Mouse (Mus musculus): ENCODE data around the gene Zfp568.
"Not testable (repeated sequence)": the region's sequence is repeated elsewhere in the genome, so short reads cannot be mapped to it uniquely, and the experiment has no call there.

The Zfp568 gene

DNA sequence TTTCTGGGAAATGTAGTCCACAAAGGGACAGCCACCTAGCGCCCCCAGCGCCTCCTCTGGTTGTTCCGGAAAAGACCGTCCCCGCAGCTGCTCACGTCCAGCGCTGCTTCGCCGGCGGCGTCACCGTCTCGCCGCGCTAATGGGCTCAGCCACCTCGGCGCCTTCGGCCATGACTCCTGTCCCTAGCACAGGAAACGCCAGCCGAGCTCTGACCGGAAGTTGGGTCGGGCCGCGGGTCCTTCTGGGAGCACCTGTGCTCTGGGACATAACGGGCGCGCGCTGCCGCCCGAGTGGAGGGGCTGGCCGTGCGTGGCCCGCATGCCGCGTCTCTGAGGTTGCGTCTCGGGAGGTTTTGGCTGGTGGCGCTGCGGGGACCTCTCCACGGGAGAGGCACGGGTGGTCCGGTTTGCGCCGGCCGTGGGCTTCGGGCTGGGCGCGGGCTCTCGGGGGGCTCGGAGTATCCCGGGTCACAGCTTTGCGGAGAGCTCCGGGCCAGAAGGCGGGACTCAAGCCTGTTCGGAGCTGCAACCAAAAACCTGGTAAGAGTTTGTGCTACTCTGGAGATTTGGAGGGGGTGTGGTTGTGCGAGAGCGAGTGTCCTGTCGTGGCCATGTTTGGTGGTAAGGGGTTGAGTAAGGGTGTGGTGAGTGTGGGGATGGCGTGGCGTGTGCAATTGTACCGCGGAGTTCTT is at the start of gene Zfp568:
TSS of gene Zfp568 (plus strand) at position 266 of the 691 bp plus-strand sequence.
- DNase-seq: peak; percentile 89

GRCm38 (mm10) chr7:29938856-29939255 is 44.9 kb upstream of the Zfp568 start:
- DNase-seq: no peak

DNA sequence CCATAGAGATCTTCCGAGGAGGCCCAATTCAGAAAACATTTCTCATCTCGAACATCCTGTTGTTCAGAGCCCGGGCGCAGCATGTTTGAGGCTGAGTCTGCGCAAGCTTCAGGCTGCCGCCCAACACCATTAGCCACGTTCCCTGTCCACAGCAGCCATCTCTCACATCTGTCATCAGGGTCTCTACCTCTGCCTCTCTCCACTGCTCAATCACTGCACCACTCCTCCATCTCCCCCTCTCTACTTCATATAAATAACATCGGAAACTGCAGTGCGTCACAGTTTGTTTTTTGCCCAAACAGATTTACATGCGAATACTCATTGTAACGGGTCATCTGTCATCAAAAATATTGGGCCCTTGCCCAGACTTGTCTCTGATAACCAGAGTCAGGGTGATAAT is 42.7 kb upstream of the Zfp568 start:
- no peak for DNase-seq

DNA sequence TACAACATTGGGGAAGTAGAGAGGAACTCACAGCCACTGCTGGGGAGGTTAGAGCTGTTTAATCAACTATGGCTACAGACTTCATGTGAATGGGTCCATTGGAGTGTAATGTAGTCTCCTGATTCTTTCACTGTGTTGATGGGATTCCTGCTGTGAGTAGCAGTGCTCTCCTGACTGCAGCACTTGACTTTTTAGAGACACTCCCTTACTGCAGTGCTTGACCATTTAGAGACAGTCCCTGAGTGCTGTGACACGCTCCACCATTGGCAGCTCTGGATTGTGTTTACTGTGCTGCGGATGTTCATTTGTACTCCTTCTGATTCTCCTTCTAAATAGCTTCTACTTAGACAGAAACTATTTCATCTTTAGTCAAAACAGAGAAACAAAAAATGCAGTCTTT is 41.0 kb upstream of the Zfp568 start:
- DNase-seq: no peak

DNA sequence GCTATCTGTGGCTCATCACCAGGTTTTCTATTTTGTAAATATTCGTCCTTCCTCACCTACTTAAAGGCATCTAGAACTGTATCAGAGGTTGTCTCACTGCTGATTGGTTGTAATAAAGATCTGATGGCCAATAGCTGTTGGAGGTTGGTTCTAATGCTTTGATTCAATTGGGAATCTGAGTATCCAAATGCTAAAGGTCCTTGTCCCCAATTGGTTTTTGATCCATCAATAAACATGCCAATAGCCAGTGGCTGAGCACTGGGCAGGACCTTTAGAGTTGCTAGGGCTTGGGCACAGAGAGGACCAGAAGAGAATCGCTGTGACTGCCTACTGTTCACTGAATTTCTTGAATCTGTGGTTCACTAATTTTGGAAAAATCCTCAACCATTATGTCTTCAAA is 40.0 kb upstream of the Zfp568 start:
- DNase-seq: no peak

DNA sequence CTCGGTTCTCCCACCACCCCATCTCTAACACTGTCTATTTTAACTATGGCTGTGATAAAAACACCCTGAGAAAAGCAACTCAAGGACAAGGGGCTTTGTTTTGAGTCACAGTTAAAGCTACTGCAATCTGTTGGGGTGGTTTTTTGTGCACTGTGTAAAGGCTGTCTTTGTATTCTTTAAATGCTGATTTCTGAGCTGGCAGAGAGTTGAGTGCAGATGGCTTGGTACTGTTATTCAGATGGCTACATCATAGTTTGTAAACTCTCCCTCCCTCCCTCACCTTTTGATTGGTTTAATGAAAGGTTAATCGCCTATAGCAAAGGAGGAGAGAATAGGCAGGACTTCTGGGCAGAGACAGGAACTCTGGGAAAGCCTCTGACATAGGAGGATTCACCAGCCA is 39.6 kb upstream of the Zfp568 start:
- no peak for DNase-seq

- no peak for DNase-seq
These were observed 30.7 kb upstream of the Zfp568 start for GRCm38 (mm10) chr7:29953086-29953485.

- peak; percentile 69 for DNase-seq
These were observed 30.0 kb upstream of the Zfp568 start, which contains the start of gene Zfp74 for GRCm38 (mm10) chr7:29953513-29954401. Gene Zfp74 (minus strand): TSS chr7:29954089.

- DNase-seq: peak; percentile 12
These were observed 29.0 kb upstream of the Zfp568 start for GRCm38 (mm10) chr7:29954731-29955130.

- DNase-seq: no peak
These were observed 27.5 kb upstream of the Zfp568 start for GRCm38 (mm10) chr7:29956257-29956656.

GRCm38 (mm10) chr7:29958125-29958724 is 25.5 kb upstream of the Zfp568 start:
- DNase-seq: no peak

DNA sequence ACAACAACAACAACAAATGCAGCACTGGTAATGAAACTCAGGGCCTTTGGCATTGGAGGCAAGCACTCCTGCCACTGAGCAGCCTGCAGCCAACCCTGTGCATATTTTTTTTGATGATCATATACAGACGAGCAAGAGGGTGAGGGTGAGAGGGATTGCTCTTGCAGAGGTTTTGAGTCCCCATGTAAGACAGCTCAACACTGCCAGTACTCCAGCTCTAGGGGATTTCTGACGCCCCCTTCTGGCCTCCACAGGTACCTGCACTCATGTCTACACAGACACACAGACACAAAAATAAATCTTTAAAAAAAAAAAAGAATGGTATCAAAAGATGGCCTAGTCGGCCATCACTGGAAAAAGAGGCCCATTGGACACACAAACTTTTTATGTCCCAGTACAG is 24.8 kb upstream of the Zfp568 start:
- DNase-seq: no peak

DNA sequence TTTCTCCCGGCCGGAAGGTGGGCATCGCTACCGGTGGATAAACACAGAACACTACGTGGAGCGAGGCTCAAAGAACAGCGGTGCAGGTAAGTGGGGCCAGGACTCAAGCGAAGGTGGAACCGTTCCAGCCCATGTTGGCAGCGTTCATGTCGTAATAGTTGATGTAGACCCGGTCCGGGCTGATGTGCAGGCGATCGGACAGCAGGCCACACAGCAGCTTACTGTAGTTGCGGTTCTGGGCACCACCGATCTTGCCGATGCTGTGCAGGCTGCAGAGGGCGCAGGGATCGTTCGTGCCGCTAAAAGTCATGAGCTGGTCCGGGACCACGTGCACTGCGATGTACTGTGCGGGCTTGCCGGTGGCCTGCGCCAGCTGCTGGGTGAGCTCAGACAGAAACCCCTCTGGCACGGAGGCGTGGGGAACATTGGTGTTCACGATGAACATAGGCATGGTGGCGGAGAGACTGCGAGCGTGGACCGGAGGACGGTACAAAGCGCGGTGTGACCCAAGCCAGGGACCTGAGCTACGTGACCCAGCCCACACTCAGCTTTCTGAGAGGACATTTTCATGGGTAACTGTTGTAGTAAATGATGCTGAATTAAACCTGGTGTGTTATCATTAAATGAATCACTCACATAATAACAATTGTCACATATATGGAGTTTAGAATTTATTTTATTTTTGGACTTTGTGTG is 18.5 kb upstream of the Zfp568 start:
- not testable (repeated sequence) for DNase-seq

DNA sequence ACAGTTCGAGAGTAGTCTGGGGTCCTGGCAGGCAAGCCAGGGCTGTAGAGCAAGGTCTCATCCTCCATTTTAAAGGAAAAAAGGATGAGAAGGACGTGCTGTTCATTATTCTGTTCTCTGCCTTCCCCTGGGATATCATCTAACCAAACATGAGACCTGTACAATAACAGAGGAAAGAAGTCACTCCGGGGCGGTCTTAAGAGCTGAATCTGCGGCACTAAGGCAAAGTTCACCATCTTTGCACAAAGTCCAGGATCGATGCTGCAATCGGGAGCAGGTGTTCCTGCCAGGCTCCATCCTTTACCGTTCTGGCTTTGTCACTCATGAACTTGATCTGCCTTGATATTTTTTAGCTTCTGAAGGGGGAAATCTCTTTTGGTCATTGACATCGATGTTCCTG is 13.1 kb upstream of the Zfp568 start:
- DNase-seq: no peak

DNA sequence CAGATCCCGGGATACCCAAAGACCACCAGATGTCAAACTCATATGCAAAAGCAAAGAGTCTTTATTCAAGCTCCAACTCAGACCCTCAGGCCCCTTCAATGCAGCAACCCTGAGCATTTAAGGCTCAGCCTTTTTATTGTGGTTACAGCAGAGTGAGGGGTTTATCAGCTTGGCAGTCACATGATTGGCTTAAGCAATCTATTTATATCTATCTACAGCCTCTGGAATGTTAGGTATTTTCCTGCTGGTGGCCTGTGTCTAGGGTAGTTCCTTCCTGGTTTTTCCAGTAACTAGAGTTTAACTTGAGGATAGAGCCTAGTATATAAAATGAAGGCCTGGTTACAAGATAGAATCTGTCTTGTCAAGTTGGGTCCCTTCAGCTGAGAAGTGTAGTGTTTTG is 3.0 kb upstream of the Zfp568 start:
- DNase-seq: no peak

- DNase-seq: no peak
These were observed 2.3 kb upstream of the Zfp568 start for GRCm38 (mm10) chr7:29981455-29981854.

GRCm38 (mm10) chr7:29981860-29982259 is 1.9 kb upstream of the Zfp568 start:
- no peak for DNase-seq

- no peak for DNase-seq
These were observed 1.4 kb upstream of the Zfp568 start for GRCm38 (mm10) chr7:29982341-29982740.

DNA sequence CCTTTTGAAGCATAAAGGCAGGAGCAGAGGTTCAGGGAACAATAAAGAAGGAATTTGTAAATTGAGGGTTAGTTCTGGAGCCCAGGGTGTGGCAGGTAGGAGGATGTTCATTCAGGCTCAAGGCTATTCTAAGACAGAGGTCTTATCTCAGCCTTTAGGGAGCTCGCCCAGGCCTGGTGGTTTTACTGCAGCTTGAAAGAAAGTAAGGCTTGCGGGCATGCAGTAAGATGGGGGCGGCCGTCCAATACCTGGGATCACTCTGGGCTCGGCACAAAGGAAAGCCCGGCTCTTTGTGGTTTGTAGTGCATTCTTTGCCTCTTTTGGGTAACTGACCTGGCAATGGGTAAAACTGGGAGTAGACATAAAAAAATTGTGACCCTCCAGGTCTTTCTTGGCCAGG is 824 bp upstream of the Zfp568 start:
- DNase-seq: peak; percentile 15

DNA sequence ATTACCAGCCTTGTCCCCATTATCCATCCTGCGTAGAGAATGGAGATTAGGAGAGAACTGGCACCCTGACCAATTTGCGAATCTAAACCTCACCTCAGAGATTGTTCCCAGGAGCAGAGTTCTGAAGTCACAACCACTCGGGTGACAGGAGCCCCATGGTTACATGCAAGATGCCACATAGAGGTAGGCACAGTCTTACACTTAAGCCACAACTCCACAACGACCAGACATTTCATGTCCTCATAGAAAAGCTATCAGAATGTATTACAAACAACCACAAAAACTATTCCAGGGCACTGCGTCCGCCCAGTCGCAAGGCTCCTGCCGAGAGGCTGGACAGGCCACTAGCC is 440 bp upstream of the Zfp568 start:
- no peak for DNase-seq

GRCm38 (mm10) chr7:29986101-29986500 is 2.3 kb downstream of the Zfp568 start:
- DNase-seq: no peak

GRCm38 (mm10) chr7:29987551-29987950 is 3.8 kb downstream of the Zfp568 start:
- no peak for DNase-seq

- DNase-seq: no peak
These were observed 5.3 kb downstream of the Zfp568 start for GRCm38 (mm10) chr7:29989031-29989430.

Measured in cerebellum, adult 11 months (tissue).